Mouse (Mus musculus) CH12.LX (cell line): ENCODE measurements around the gene Tm9sf2. TPM values are rescaled to one million over a fixed set of nuclear protein-coding genes. Genes with fewer than 3 reads are reported as not detected.

ENCODE experiments used
- DNase-seq: peaks from one replicate; pipeline ENCODE4 v3.0.0-alpha.2; 2013; ENCODE audit errors: extremely low read depth
- H3K27ac ChIP-seq: 2 replicates; pipeline ENCODE4 v1.5.1; 2012; ENCODE audit warnings: low read depth, mild to moderate bottlenecking, control low read depth, moderate library complexity; ENCODE audit not compliant: insufficient read depth
- H3K27me3 ChIP-seq: replicated peaks from 2 replicates; pipeline ENCODE3; 2012; ENCODE audit warnings: inconsistent platforms
- H3K36me3 ChIP-seq, 2 experiments: replicated peaks in 1 of 2; 2 replicates each; pipeline versions ENCODE3 to v1.6.1; 2012; ENCODE audit warnings: inconsistent platforms in 1 of 2, low read length in 1 of 2, mild to moderate bottlenecking in 1 of 2, mixed read lengths in 1 of 2, moderate library complexity in 1 of 2; ENCODE audit not compliant: control insufficient read depth in 1 of 2, insufficient read depth in 1 of 2
- H3K4me1 ChIP-seq, 2 experiments: 2 replicates each; pipeline ENCODE4 v1.6.1; 2012; ENCODE audit warnings: inconsistent platforms in 1 of 2, moderate library complexity in 1 of 2; ENCODE audit not compliant: insufficient read depth in 2 of 2, control insufficient read depth in 1 of 2
- H3K4me2 ChIP-seq: 2 replicates; pipeline ENCODE4 v1.6.1; 2012; ENCODE audit warnings: low read depth, mild to moderate bottlenecking, control low read depth; ENCODE audit not compliant: poor library complexity, insufficient read depth, severe bottlenecking
- H3K4me3 ChIP-seq, 3 experiments: fragments of 150-350 bp in 1 of 3; sonication (generic) in 1 of 3; replicated peaks in 1 of 3; 2 replicates each; pipeline versions ENCODE3 to v1.5.1; 2011 to 2012; ENCODE audit warnings: low read depth in 2 of 3, low read length in 2 of 3, mild to moderate bottlenecking in 2 of 3, moderate library complexity in 2 of 3, control low read depth in 1 of 3, improper control_type of control experiment in 1 of 3, inconsistent platforms in 1 of 3, mixed read lengths in 1 of 3; ENCODE audit not compliant: poor library complexity in 1 of 3
- H3K79me2 ChIP-seq: replicated peaks from 2 replicates; pipeline ENCODE4 v1.6.1; 2012; ENCODE audit warnings: mild to moderate bottlenecking, moderate library complexity; ENCODE audit not compliant: control insufficient read depth, poor library complexity, insufficient read depth, severe bottlenecking; ENCODE audit errors: extremely low read depth
- H3K9ac ChIP-seq: 2 replicates; pipeline ENCODE4 v1.6.1; 2012; ENCODE audit warnings: low read depth, mild to moderate bottlenecking, control low read depth, moderate library complexity; ENCODE audit not compliant: insufficient read depth
- H3K9me3 ChIP-seq: replicated peaks from 2 replicates; pipeline ENCODE3; 2012; ENCODE audit warnings: low read length, inconsistent platforms, mixed read lengths
- CHD1 ChIP-seq: IDR thresholded peaks from 2 replicates; pipeline ENCODE4 v1.6.1; 2012; ENCODE audit warnings: low read depth, low read length, improper control_type of control experiment, inconsistent platforms
- CHD2 ChIP-seq: IDR thresholded peaks from 2 replicates; pipeline ENCODE4 v1.6.1; 2011; ENCODE audit warnings: low read length, improper control_type of control experiment
- CTCF ChIP-seq, 2 experiments: IDR thresholded peaks in 1 of 2; conservative IDR thresholded peaks in 1 of 2; 2 replicates each; pipeline ENCODE4 v1.5.1; 2011 to 2012; ENCODE audit warnings: low read depth in 2 of 2, low read length in 2 of 2, improper control_type of control experiment in 1 of 2, inconsistent platforms in 1 of 2, mild to moderate bottlenecking in 1 of 2, moderate library complexity in 1 of 2
- E2F4 ChIP-seq: IDR thresholded peaks from 2 replicates; pipeline ENCODE4 v1.6.1; 2011; ENCODE audit warnings: low read depth, low read length, improper control_type of control experiment; ENCODE audit not compliant: insufficient replicate concordance
- ELF1 ChIP-seq: IDR thresholded peaks from 2 replicates; pipeline ENCODE4 v1.6.1; 2014; ENCODE audit warnings: low read depth, mild to moderate bottlenecking, inconsistent platforms, low read length, improper control_type of control experiment
- EP300 ChIP-seq: IDR thresholded peaks from 2 replicates; pipeline ENCODE4 v1.6.1; 2011; ENCODE audit warnings: low read length, improper control_type of control experiment
- GABPA ChIP-seq: IDR thresholded peaks from 2 replicates; pipeline ENCODE4 v1.6.1; 2012; ENCODE audit warnings: low read depth, low read length, improper control_type of control experiment, inconsistent platforms; ENCODE audit not compliant: insufficient replicate concordance
- HCFC1 ChIP-seq: IDR thresholded peaks from 2 replicates; pipeline ENCODE4 v1.6.1; 2012; ENCODE audit warnings: low read depth, mild to moderate bottlenecking, inconsistent platforms, low read length, improper control_type of control experiment
- KAT2A ChIP-seq: IDR thresholded peaks from 2 replicates; pipeline ENCODE4 v1.6.1; 2012; ENCODE audit warnings: low read length, improper control_type of control experiment, inconsistent platforms; ENCODE audit not compliant: insufficient replicate concordance
- MAX ChIP-seq: IDR thresholded peaks from 2 replicates; pipeline ENCODE4 v1.6.1; 2011; ENCODE audit warnings: low read length, improper control_type of control experiment
- MAZ ChIP-seq: IDR thresholded peaks from 2 replicates; pipeline ENCODE4 v1.6.1; 2012; ENCODE audit warnings: low read depth, mild to moderate bottlenecking, inconsistent platforms, low read length, improper control_type of control experiment, moderate library complexity
- MYC ChIP-seq: IDR thresholded peaks from 2 replicates; pipeline ENCODE4 v1.6.1; 2011; ENCODE audit warnings: low read depth, mild to moderate bottlenecking, improper control_type of control experiment, low read length
- NRF1 ChIP-seq: IDR thresholded peaks from 2 replicates; pipeline ENCODE4 v1.6.1; 2014; ENCODE audit warnings: low read depth, mild to moderate bottlenecking, inconsistent platforms, low read length, improper control_type of control experiment, moderate library complexity
- POLR2A ChIP-seq: IDR thresholded peaks from 2 replicates; pipeline ENCODE4 v1.6.1; 2011; ENCODE audit warnings: low read depth, mild to moderate bottlenecking, improper control_type of control experiment, low read length
- RAD21 ChIP-seq: IDR thresholded peaks from 2 replicates; pipeline ENCODE4 v1.6.1; 2011; ENCODE audit warnings: low read depth, mild to moderate bottlenecking, low read length, improper control_type of control experiment, moderate library complexity
- SIN3A ChIP-seq: IDR thresholded peaks from 2 replicates; pipeline ENCODE4 v1.6.1; 2012; ENCODE audit warnings: low read length, improper control_type of control experiment, inconsistent platforms
- SMC3 ChIP-seq: IDR thresholded peaks from 2 replicates; pipeline ENCODE4 v1.6.1; 2011; ENCODE audit warnings: low read depth, low read length, improper control_type of control experiment
- TBP ChIP-seq: conservative IDR thresholded peaks from 2 replicates; pipeline ENCODE4 v1.6.1; 2011; ENCODE audit warnings: low read depth, low read length, improper control_type of control experiment
- UBTF ChIP-seq: IDR thresholded peaks from 2 replicates; pipeline ENCODE4 v1.6.1; 2012; ENCODE audit warnings: low read depth, mild to moderate bottlenecking, inconsistent platforms, low read length, improper control_type of control experiment, moderate library complexity
- USF1 ChIP-seq: IDR thresholded peaks from 2 replicates; pipeline ENCODE4 v1.6.1; 2014; ENCODE audit warnings: low read depth, mild to moderate bottlenecking, inconsistent platforms, low read length, improper control_type of control experiment
- ZKSCAN1 ChIP-seq: IDR thresholded peaks from 2 replicates; pipeline ENCODE4 v1.6.1; 2012; ENCODE audit warnings: low read depth, inconsistent platforms, low read length, improper control_type of control experiment, borderline replicate concordance
- ZMIZ1 ChIP-seq: IDR thresholded peaks from 2 replicates; pipeline ENCODE4 v1.6.1; 2012; ENCODE audit warnings: low read depth, mild to moderate bottlenecking, inconsistent platforms, low read length, improper control_type of control experiment
- dilution Hi-C: fragments of 300-500 bp; cut with MboI; formaldehyde crosslinking; loops from 2 replicates; pipeline ENCODE4 v1.14.3; 2020; ENCODE audit warnings: low sequenced_read_pairs; ENCODE audit not compliant: extremely low pct_unique_long_range_greater_than_20kb, extremely low pct_ligation_motif_present
- in situ Hi-C: fragments of 300-500 bp; cut with MboI; formaldehyde crosslinking; loops from 3 replicates; pipeline ENCODE4 v1.14.3; 2019; ENCODE audit warnings: low sequenced_read_pairs, low pct_ligation_motif_present, low pct_unique_long_range_greater_than_20kb, mixed read lengths
- polyA plus RNA-seq: library from polyadenylated mRNA; unstranded; fragments of >175 nt; gene quantifications from 2 replicates; pipeline ENCODE4 v1.2.1, GENCODE M21; 2012; ENCODE audit warnings: low read depth; ENCODE audit not compliant: insufficient read length
- total RNA-seq, 2 experiments: library from RNA; depleted of rRNA; stranded (reverse); fragments of 300-350 nt in 1 of 2; fragments of >200 nt in 1 of 2; gene quantifications; 2 replicates each; pipeline ENCODE4 v1.2.3; 2012 to 2014

The Tm9sf2 gene
- total and polyA plus RNA-seq, 3 experiments, result 49.2 to 108 (median 85.5) TPM

DNA sequence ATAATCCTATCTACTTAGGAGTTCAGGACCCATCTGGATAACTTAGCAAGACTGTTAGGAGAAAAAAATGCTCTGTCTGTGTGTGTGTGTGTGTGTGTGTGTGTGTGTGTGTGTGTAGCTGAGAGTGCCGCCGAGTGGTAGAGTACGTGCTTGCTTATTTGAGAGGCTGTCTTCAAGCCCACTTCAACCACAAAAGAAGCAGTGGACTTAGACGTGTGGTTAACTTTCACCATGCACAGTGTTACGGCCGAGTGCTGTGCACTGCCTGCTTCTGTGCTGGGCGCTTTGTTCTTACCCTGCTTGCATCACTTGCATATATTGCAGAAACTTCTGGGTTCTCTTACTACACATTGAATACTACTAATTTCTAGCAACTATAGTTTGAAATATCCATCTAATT, 50.9 kb downstream of the Tm9sf2 start:
- in situ Hi-C loops, result no loop called here
- no peaks in the 10 kb centered on the region for H3K79me2 ChIP-seq
- H3K9me3 ChIP-seq, result no peaks in the 10 kb centered on the region
- no peak overlapping the region for H3K4me3 ChIP-seq
- no peak overlapping the region for H3K4me2 ChIP-seq
- peaks cover 43 to 84% of the 10 kb centered on the region in 2 experiments for H3K36me3 ChIP-seq
- no peaks in the 10 kb centered on the region for H3K27me3 ChIP-seq
- H3K27ac ChIP-seq, result no peak overlapping the region
- peaks cover 0 to 17% of the 10 kb centered on the region in 2 experiments; a peak in 2 of 4 replicates for H3K4me1 ChIP-seq
- dilution Hi-C loops, result no loop called here
- H3K9ac ChIP-seq, result no peak overlapping the region
- no peak for DNase-seq
- no peak for TF ChIP-seq ELF1
- 0 out of 2 replicates have a peak, but pooled peaks have one; percentile 5 for TF ChIP-seq POLR2A
- TF ChIP-seq, all 38 proteins: peak for 1

DNA sequence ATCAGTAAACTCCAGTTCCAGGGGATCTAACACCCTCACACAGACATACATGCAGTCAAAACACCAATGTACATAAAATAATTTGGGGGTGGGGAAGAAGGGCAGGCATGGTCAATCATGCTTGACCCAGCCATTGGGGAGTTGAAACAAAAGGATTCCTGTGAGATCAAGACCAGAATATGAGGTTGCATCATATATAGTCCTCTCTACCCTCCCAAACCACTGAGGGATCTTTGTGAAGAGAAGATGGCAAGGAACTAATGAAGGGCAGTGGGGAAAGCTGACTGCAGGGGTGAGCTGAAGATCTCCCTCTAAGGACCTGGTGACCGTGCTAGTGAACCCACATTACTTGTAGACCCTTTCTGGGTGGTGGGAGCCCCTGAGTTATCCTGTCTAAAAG, 54.1 kb downstream of the Tm9sf2 start:
- Histone ChIP-seq H3K4me1 (peaks cover 0 to 17% of the 10 kb centered on the region in 2 experiments; a peak in 2 of 4 replicates), H3K4me2 (no peak overlapping the region), H3K9me3 (no peaks in the 10 kb centered on the region), H3K27me3 (no peaks in the 10 kb centered on the region), H3K79me2 (no peaks in the 10 kb centered on the region), H3K4me3 (no peak overlapping the region), H3K36me3 (peaks cover 19 to 54% of the 10 kb centered on the region in 2 experiments), H3K27ac (no peak overlapping the region), H3K9ac (no peak overlapping the region)
- in situ Hi-C loops (no loop called here), dilution Hi-C loops (no loop called here)
- no peak for DNase-seq
- TF ChIP-seq USF1 (no peak), CHD1 (no peak), MYC (no peak), CHD2 (no peak)

- no peak for TF ChIP-seq SMC3
- TF ChIP-seq KAT2A, result no peak
- no peak for TF ChIP-seq SIN3A
- no peak for TF ChIP-seq NRF1
- no peak for TF ChIP-seq MAX
- TF ChIP-seq USF1, result no peak
- no peak for TF ChIP-seq CHD2
- TF ChIP-seq RAD21, result no peak
- no peak for TF ChIP-seq CTCF (conservative IDR thresholded peaks at IDR 0.05 in 1 of 2, IDR thresholded peaks at IDR 0.05 in 1 of 2; ENCODE audit: low read depth in 2 of 2, low read length in 2 of 2)
- no peak for TF ChIP-seq CHD1
- no peak for TF ChIP-seq ZMIZ1
- no peak for TF ChIP-seq TBP
- no peak for TF ChIP-seq EP300
- TF ChIP-seq ZKSCAN1, result no peak
- no peak for TF ChIP-seq MAZ
- no peak for TF ChIP-seq HCFC1
- no peak for TF ChIP-seq E2F4
- TF ChIP-seq GABPA, result no peak
- no peak for TF ChIP-seq ELF1
- TF ChIP-seq UBTF, result no peak
- no peak overlapping the region for H3K27ac ChIP-seq
- no peaks in the 10 kb centered on the region for H3K4me1 ChIP-seq
- no peaks in the 10 kb centered on the region for H3K79me2 ChIP-seq
- no peak overlapping the region for H3K4me3 ChIP-seq
- no peaks in the 10 kb centered on the region for H3K36me3 ChIP-seq
- in situ Hi-C loops (no loop called here), dilution Hi-C loops (no loop called here)
- H3K9ac ChIP-seq, result no peak overlapping the region
- H3K9me3 ChIP-seq, result no peaks in the 10 kb centered on the region
- DNase-seq, result no peak
- no peaks in the 10 kb centered on the region for H3K27me3 ChIP-seq
- no peak overlapping the region for H3K4me2 ChIP-seq
Observed at GRCm38 (mm10) chr14:122168912-122169311, 62.1 kb downstream of the Tm9sf2 start.
